Mouse (Mus musculus) midbrain, postnatal 0 days (tissue): ENCODE measurements around the gene Rnf145. TPM values are rescaled to one million over a fixed set of nuclear protein-coding genes. Genes with fewer than 3 reads are reported as not detected.
"Not testable (repeated sequence)": the region's sequence is repeated elsewhere in the genome, so short reads cannot be mapped to it uniquely, and the experiment has no call there.

Experiments used
- ATAC-seq: fragments of 200-750 bp; cut with Nextera tagmentation; 2 replicates; pipeline ENCODE4 v1.8.0; 2017; ENCODE audit warnings: moderate number of reproducible peaks, mild to moderate bottlenecking, moderate TSS enrichment, moderate library complexity; ENCODE audit not compliant: low FRiP score
- DNase-seq: peaks from one replicate; pipeline ENCODE4 v3.0.0-alpha.2; 2015; ENCODE audit warnings: low spot score
- H3K27ac ChIP-seq: fragments of 300-500 bp; sonication (generic); 2 replicates; pipeline ENCODE4 v1.5.1; 2014; ENCODE audit warnings: low read depth, mild to moderate bottlenecking, low read length, mixed read lengths
- H3K27me3 ChIP-seq: fragments of 300-500 bp; sonication (generic); 2 replicates; pipeline ENCODE4 v1.6.1; 2014; ENCODE audit warnings: low read length, control low read depth, mixed read lengths; ENCODE audit not compliant: insufficient read depth
- H3K36me3 ChIP-seq: fragments of 300-500 bp; sonication (generic); 2 replicates; pipeline ENCODE4 v1.6.1; 2014; ENCODE audit warnings: low read length, control low read depth, mixed read lengths; ENCODE audit not compliant: insufficient read depth
- H3K4me1 ChIP-seq: fragments of 300-500 bp; sonication (generic); 2 replicates; pipeline ENCODE4 v1.6.1; 2014; ENCODE audit warnings: mild to moderate bottlenecking, control low read depth, antibody characterized with exemption, low read length, mixed read lengths; ENCODE audit not compliant: insufficient read depth
- H3K4me2 ChIP-seq: fragments of 300-500 bp; sonication (generic); 2 replicates; pipeline ENCODE4 v1.6.1; 2014; ENCODE audit warnings: low read depth, mild to moderate bottlenecking, low read length, mixed read lengths; ENCODE audit not compliant: poor library complexity, severe bottlenecking
- H3K4me3 ChIP-seq: fragments of 300-500 bp; sonication (generic); 2 replicates; pipeline ENCODE4 v1.5.1; 2014; ENCODE audit warnings: low read depth, mild to moderate bottlenecking, low read length, moderate library complexity
- H3K9ac ChIP-seq: fragments of 300-500 bp; sonication (generic); replicated peaks from 2 replicates; pipeline ENCODE4 v1.6.1; 2014; ENCODE audit warnings: mild to moderate bottlenecking, low read length, moderate library complexity, mixed read lengths; ENCODE audit not compliant: poor library complexity, severe bottlenecking
- H3K9me3 ChIP-seq: fragments of 300-500 bp; sonication (generic); 2 replicates; pipeline ENCODE4 v1.6.1; 2016; ENCODE audit warnings: low read length, control low read depth
- CTCF ChIP-seq: IDR thresholded peaks from 2 replicates; pipeline ENCODE4 v1.5.1; 2016; ENCODE audit warnings: antibody characterized with exemption, mild to moderate bottlenecking
- whole genome bisulfite sequencing: fragments of 180-500 bp; shearing (Covaris S2); extraction: QIAGEN DNeasy Blood & Tissue Kit; methylation state at CpG from one replicate; pipeline ENCODE4 v1.1.7; 2014; 5-methylcytosine and 5-hydroxymethylcytosine counted together
- polyA plus RNA-seq: library from polyadenylated mRNA; unstranded; fragments of >200 nt; fragmentation: Nextera tagmentation; extraction: Ambion mirVana; gene quantifications from 2 replicates; pipeline ENCODE4 v1.2.1, GENCODE M21; 2015
- total RNA-seq: library from RNA; depleted of rRNA; stranded (reverse); fragments of >200 nt; gene quantifications from 2 replicates; pipeline ENCODE4 v1.2.3, GENCODE M21; 2014

Gene Rnf145
- total and polyA plus RNA-seq, 2 experiments from 2014 or later, result 104 to 119 TPM

DNA sequence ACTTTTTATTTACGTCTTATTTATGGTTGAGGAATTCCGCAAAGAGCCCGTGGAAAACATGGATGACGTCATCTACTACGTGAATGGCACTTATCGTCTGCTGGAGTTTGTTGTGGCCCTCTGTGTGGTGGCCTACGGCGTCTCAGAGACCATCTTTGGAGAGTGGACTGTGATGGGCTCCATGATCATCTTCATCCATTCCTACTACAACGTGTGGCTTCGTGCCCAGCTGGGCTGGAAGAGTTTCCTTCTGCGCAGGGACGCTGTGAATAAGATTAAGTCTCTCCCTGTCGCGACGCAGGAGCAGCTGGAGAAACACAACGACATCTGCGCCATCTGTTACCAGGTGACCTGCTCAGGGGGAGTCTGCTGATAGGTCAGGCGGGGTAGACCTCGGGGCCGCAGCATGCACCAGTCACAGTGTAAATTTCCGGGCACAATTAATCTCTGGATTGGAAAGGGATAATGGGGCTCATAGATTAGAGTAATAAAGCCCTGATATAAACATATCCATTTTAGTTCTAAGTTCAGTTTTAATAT is 42.8 kb downstream of the Rnf145 start:
- DNase-seq (peak; percentile 8), ATAC-seq (no peak)
- Histone ChIP-seq H3K27me3 (no peaks in the 10 kb centered on the region), H3K9ac (no peak overlapping the region), H3K36me3 (peaks cover 54% of the 10 kb centered on the region), H3K27ac (no peak overlapping the region), H3K4me1 (no peaks in the 10 kb centered on the region), H3K9me3 (no peaks in the 10 kb centered on the region), H3K4me3 (no peak overlapping the region), H3K4me2 (no peak overlapping the region)
- 80% methylated on average over 21 of the region's 21 CpGs for WGBS
- TF ChIP-seq CTCF, result no peak

DNA sequence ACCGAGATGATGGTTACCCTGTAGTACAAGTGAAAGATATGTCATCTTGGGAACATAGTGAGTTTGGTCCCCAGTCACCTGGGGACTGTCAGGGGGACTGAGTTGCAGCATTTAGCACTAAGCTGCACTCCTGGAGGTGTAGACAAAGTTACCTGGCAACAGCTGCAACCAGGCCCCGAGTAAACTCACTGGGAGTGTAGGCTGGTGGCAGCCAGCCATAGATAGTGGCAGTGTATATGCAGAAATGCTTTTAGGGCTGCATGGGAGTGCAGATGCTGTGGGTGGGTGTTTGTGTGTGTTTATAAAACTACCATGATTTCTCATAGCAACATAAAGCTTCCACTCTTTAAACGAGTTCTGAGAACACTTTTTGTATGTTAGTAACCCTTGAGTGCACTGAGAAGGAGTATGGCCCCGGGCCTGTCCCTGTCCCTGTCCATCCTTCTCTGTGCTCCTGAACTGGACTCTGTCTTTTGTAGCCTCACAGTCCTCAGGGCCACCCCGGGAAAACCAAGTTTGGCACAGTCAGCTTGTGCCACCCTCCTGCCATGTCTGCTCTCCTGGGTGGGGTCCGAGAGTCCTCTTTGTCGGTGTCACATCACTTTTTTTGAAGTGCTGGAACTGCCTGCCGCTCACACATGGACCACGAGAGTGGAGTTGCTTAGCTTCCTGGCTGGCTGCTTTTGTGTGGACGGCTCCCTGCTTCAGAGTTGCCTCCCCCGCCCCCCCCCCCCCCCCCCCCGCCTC is 43.8 kb downstream of the Rnf145 start:
- whole genome bisulfite sequencing, result 73% methylated on average over 11 of the region's 12 CpGs
- ATAC-seq (no peak), DNase-seq (no peak)
- Histone ChIP-seq H3K4me3 (no peak overlapping the region), H3K36me3 (peaks cover 46% of the 10 kb centered on the region), H3K9me3 (no peaks in the 10 kb centered on the region), H3K27ac (no peak overlapping the region), H3K4me2 (no peak overlapping the region), H3K27me3 (no peaks in the 10 kb centered on the region), H3K4me1 (no peaks in the 10 kb centered on the region), H3K9ac (no peak overlapping the region)
- no peak for TF ChIP-seq CTCF

DNA sequence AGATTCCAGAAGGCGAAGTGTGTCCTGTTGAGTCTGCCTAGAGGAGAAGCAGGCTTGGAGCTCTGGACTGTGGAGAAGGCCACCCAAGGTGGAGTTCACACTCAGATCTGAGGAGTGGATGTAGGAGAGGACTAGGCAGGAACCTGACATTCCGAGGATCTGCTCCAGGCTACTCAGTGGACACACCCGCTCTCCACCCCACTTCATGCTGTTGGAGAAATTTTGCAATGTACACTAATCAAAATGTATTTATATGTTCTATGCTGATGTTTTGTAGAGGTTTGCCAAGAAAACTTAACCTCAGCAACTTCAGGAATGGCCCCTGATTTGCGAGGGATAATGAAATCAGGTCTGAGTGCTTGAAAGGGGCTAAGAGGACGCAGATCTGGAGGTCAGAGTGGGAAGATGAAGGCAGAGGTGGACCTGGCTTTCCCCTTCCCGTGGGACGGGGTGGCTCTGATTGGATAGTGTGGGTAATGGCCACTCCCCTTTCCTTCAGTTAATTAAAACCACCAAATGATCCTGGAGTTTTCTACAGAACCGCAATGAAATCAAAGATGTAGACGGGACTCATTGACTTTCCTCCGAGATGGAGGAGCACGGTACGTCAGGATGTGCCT is 45.6 kb downstream of the Rnf145 start:
- Histone ChIP-seq H3K27ac (no peak overlapping the region), H3K27me3 (no peaks in the 10 kb centered on the region), H3K4me2 (no peak overlapping the region), H3K4me3 (no peak overlapping the region), H3K9ac (no peak overlapping the region), H3K4me1 (no peaks in the 10 kb centered on the region), H3K9me3 (no peaks in the 10 kb centered on the region), H3K36me3 (peaks cover 40% of the 10 kb centered on the region)
- WGBS, result 95% methylated on average over 12 of the region's 12 CpGs
- no peak for DNase-seq
- ATAC-seq, result no peak
- TF ChIP-seq CTCF, result no peak

DNA sequence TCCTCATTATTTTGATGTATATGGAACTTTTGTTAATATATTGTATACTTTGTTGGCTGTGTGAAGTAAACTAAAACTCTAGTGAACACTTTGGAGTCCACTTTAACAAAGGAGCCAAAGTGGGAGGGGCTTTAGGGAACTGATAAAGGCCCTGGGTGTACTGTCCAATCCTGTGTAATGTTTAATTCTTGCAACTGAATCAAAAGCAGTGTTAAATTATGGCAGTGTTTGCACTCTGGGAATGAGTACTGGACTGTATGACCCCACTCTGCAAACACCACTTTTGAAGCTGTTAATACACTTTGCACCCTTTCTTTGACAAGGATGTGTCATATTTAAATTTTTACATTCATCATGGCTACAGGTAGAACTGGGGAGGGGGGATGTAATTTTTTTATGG is 46.2 kb downstream of the Rnf145 start:
- Histone ChIP-seq H3K9me3 (no peaks in the 10 kb centered on the region), H3K27ac (no peak overlapping the region), H3K9ac (no peak overlapping the region), H3K4me1 (no peaks in the 10 kb centered on the region), H3K4me2 (no peak overlapping the region), H3K4me3 (no peak overlapping the region), H3K36me3 (peaks cover 36% of the 10 kb centered on the region), H3K27me3 (no peaks in the 10 kb centered on the region)
- no peak for ATAC-seq
- DNase-seq, result no peak
- TF ChIP-seq CTCF, result no peak

DNA sequence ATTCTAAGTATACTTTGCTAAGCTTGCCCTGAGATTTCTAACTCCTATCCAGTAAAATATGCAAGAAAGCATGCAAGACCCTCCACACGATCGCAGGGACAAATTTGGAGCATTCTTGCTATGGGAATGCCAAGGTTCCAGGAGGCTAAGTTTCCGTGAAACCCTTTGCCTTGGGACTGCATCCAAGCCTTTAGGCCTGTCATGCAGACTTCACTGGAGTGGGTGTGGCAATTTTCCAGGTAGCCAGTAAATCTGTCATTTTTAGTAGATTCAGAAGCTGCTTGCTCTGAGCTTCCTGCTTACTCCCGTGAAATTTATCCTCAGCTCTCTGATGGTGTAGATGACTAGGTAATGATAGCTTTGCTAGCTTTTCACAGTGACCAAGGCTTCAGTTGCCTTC is 51.6 kb downstream of the Rnf145 start:
- H3K27ac ChIP-seq, H3K4me1 ChIP-seq, H3K9me3 ChIP-seq, H3K27me3 ChIP-seq, H3K9ac ChIP-seq, H3K4me2 ChIP-seq, ATAC-seq, H3K36me3 ChIP-seq, H3K4me3 ChIP-seq, DNase-seq: not testable (repeated sequence)
- 90% methylated on average over 4 of the region's 4 CpGs for WGBS

DNA sequence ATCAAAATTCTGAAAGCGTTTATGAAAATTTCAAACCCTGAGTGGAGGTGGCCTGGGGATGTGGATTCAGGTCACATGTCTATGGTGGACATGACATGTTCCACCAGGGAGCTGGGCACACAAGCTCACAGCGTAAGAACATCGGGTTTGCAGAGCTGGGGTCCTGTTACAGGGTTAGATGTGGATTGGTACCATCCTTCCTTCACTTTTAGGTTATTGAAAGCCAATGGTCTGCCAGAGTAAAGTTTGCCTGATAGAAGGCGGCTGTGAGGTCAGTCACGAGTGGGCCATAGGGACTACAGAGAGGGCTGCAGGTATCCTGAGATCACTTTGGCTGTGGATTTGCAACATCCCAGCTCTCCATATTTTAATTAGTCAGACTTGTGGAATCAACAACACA is 54.0 kb downstream of the Rnf145 start:
- Histone ChIP-seq H3K9me3 (no peaks in the 10 kb centered on the region), H3K36me3 (no peaks in the 10 kb centered on the region), H3K4me3 (no peak overlapping the region), H3K27me3 (no peaks in the 10 kb centered on the region), H3K27ac (no peak overlapping the region), H3K4me1 (no peaks in the 10 kb centered on the region), H3K9ac (no peak overlapping the region), H3K4me2 (no peak overlapping the region)
- ATAC-seq, result no peak
- 92% methylated on average over 5 of the region's 5 CpGs for WGBS
- DNase-seq, result no peak
- no peak for TF ChIP-seq CTCF
